9 mouse cellular contexts compared by ENCODE assay signal in the genomic region with DNA sequence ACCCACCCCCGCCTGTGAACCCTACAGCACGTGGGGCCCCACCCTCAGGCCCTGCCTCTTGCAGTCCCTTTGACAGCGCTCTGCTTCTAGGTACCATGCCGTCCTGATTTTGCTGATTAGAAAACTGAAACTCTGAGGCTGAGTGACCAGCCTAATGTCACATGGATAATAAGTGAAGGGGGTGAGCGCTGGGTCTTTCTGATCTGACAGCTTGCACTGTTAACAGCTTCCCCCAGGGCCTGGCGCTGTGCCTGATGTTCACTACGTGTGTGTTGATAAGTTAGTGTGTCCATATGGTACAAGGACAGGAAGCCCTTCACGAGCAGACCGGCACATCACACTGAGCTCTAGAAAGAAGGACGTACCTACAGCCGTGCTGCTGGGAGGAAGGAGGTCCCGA.
A peak's percentile ranks its signal among the peaks of the same experiment; 100 is the strongest.
DNase-seq lines count a peak whose midpoint lies in the region; ATAC-seq and TF ChIP-seq lines count a peak whose summit lies in the region.
"Had no signal": no experiment of that assay in that cellular context is flagged by ENCODE, and none has a peak within 500 bp of the region (broad histone marks: within the 10 kb centered on the region; RNA-seq: fewer than 3 reads in every experiment).

No protein-coding gene starts in this region.

- no peaks in the 10 kb centered on the region for H3K9me3 ChIP-seq in kidney, embryonic 16.5 days (ENCODE audit: low read length)
- H3K9me3 ChIP-seq in forebrain, embryonic 16.5 days (ENCODE audit: control insufficient read depth, low read length) = no peaks in the 10 kb centered on the region
- no peaks in the 10 kb centered on the region for H3K9me3 ChIP-seq in neural tube, embryonic 14.5 days (ENCODE audit: control insufficient read depth, low read length)
- H3K9me3 ChIP-seq: limb, embryonic 12.5 days had no signal

- no peaks in the 10 kb centered on the region for H3K27me3 ChIP-seq in kidney, embryonic 16.5 days (ENCODE audit: insufficient read depth, low read length)
- no peaks in the 10 kb centered on the region; the same call in 1 of the 2 replicates for H3K27me3 ChIP-seq in thymus, adult 2 months (ENCODE audit: control insufficient read depth, insufficient read depth, low read length)
- H3K27me3 ChIP-seq in forebrain, embryonic 16.5 days (replicated peaks; ENCODE audit: control insufficient read depth, insufficient read depth, low read length) = peaks cover 4% of the 10 kb centered on the region; the same call in 1 of the 2 replicates
- no peaks in the 10 kb centered on the region for H3K27me3 ChIP-seq in neural tube, embryonic 14.5 days (ENCODE audit: control insufficient read depth, insufficient read depth, low read length)
- H3K27me3 ChIP-seq: limb, embryonic 12.5 days had no signal

- H3K27ac ChIP-seq in kidney, embryonic 16.5 days (ENCODE audit: low read length) = no peak overlapping the region
- no peak overlapping the region for H3K27ac ChIP-seq in thymus, adult 2 months (ENCODE audit: control insufficient read depth, insufficient read depth, low read length)
- no peak overlapping the region for H3K27ac ChIP-seq in forebrain, embryonic 16.5 days (ENCODE audit: low read length)
- no peak overlapping the region for H3K27ac ChIP-seq in neural tube, embryonic 14.5 days (ENCODE audit: low read depth, low read length)
- H3K27ac ChIP-seq: limb, embryonic 12.5 days had no signal

- TF ChIP-seq CTCF in thymus, adult 2 months (IDR thresholded peaks at IDR 0.05; ENCODE audit: borderline replicate concordance, control insufficient read depth, extremely low read depth, insufficient read depth, low read length, poor library complexity) = no peak

- H3K4me1 ChIP-seq in kidney, embryonic 16.5 days (ENCODE audit: insufficient read depth, low read length) = peaks cover 9% of the 10 kb centered on the region; the same call in 1 of the 2 replicates
- H3K4me1 ChIP-seq in thymus, adult 2 months (replicated peaks; ENCODE audit: control insufficient read depth, insufficient read depth, low read length) = peaks cover 3% of the 10 kb centered on the region; the same call in 1 of the 2 replicates
- H3K4me1 ChIP-seq in forebrain, embryonic 16.5 days (replicated peaks; ENCODE audit: control insufficient read depth, insufficient read depth, low read length) = peaks cover 33% of the 10 kb centered on the region
- peaks cover 5% of the 10 kb centered on the region; the same call in 1 of the 2 replicates for H3K4me1 ChIP-seq in neural tube, embryonic 14.5 days (ENCODE audit: control insufficient read depth, insufficient read depth, low read length)

- no peak overlapping the region for H3K9ac ChIP-seq in kidney, embryonic 16.5 days (replicated peaks; ENCODE audit: low read length)
- H3K9ac ChIP-seq in forebrain, embryonic 16.5 days (replicated peaks; ENCODE audit: low read depth, low read length) = no peak overlapping the region
- no peak overlapping the region for H3K9ac ChIP-seq in neural tube, embryonic 14.5 days (replicated peaks; ENCODE audit: low read depth, low read length)
- H3K9ac ChIP-seq: limb, embryonic 12.5 days had no signal

- 44% methylated on average over 12 of the region's 12 CpGs for WGBS in kidney, embryonic 16.5 days
- 37% methylated on average over 12 of the region's 12 CpGs for WGBS in thymus, adult 2 months
- 54% methylated on average over 12 of the region's 12 CpGs for WGBS in forebrain, embryonic 16.5 days
- WGBS in neural tube, embryonic 14.5 days = 50% methylated on average over 12 of the region's 12 CpGs

- no peak overlapping the region for H3K4me3 ChIP-seq in kidney, embryonic 16.5 days (ENCODE audit: low read length)
- H3K4me3 ChIP-seq in thymus, adult 2 months (ENCODE audit: control insufficient read depth, insufficient read depth, low read length) = no peak overlapping the region
- H3K4me3 ChIP-seq in forebrain, embryonic 16.5 days (replicated peaks; ENCODE audit: low read length) = no peak overlapping the region
- H3K4me3 ChIP-seq in neural tube, embryonic 14.5 days (ENCODE audit: low read depth, low read length) = no peak overlapping the region
- H3K4me3 ChIP-seq: limb, embryonic 12.5 days had no signal

- no peak for DNase-seq in kidney, adult 18-20 months
- DNase-seq in thymus, adult 2 months = peak; percentile 6
- no peak for DNase-seq in thymus, postnatal 0 days (ENCODE audit: low spot score)
- DNase-seq in gastrocnemius, adult 8-10 months (ENCODE audit: low spot score in 2 of 2) = no peak
- DNase-seq in left cerebral cortex, adult 8-10 months (ENCODE audit: low spot score in 2 of 2) = no peak

- no peak for TF ChIP-seq POLR2A in thymus, adult 2 months (IDR thresholded peaks at IDR 0.05; ENCODE audit: control insufficient read depth, extremely low read depth, insufficient read depth, low read length, poor library complexity)

- H3K36me3 ChIP-seq in kidney, embryonic 16.5 days (ENCODE audit: insufficient read depth, low read length) = no peaks in the 10 kb centered on the region
- no peaks in the 10 kb centered on the region for H3K36me3 ChIP-seq in thymus, adult 2 months (ENCODE audit: control insufficient read depth, insufficient read depth, low read length)
- H3K36me3 ChIP-seq in forebrain, embryonic 16.5 days (ENCODE audit: control insufficient read depth, insufficient read depth) = no peaks in the 10 kb centered on the region
- H3K36me3 ChIP-seq in neural tube, embryonic 14.5 days (ENCODE audit: control insufficient read depth, insufficient read depth, low read length) = no peaks in the 10 kb centered on the region
- H3K36me3 ChIP-seq: limb, embryonic 12.5 days had no signal

- ATAC-seq in kidney, embryonic 16.5 days (ENCODE audit: low FRiP score, low TSS enrichment) = peak; percentile 61; the same call in 1 of the 2 replicates
- ATAC-seq in forebrain, embryonic 16.5 days = peak; percentile 38; the same call in 1 of the 2 replicates
- peak; percentile 56; the same call in 1 of the 2 replicates for ATAC-seq in neural tube, embryonic 14.5 days (ENCODE audit: low read depth)

- peak overlapping the region; percentile 10; the same call in 1 of the 2 replicates for H3K4me2 ChIP-seq in kidney, embryonic 16.5 days (replicated peaks; ENCODE audit: low read depth, low read length)
- H3K4me2 ChIP-seq in forebrain, embryonic 16.5 days (ENCODE audit: low read length) = no peak overlapping the region
- H3K4me2 ChIP-seq in neural tube, embryonic 14.5 days (ENCODE audit: low read depth, low read length) = no peak overlapping the region
- H3K4me2 ChIP-seq: limb, embryonic 12.5 days had no signal
